Mouse (Mus musculus): Measurements from ENCODE around the gene Vgll4. TPM values are rescaled to one million over a fixed set of nuclear protein-coding genes. Genes with fewer than 3 reads are reported as not detected.

Gene Vgll4
- polyA plus RNA-seq, 1 experiment from 2014 or later = 101 TPM

GRCm38 (mm10) chr6:114961276-114962068 lies 8.3 kb downstream of the Vgll4 start:
- Histone ChIP-seq H3K9ac (ENCODE audit: low read length) (no peak overlapping the region), H3K4me2 (ENCODE audit: low read depth, severe bottlenecking) (no peak overlapping the region), H3K27me3 (ENCODE audit: control insufficient read depth, insufficient read depth, low read length) (no peaks in the 10 kb centered on the region), H3K27ac (replicated peaks; ENCODE audit: low read depth, low read length) (no peak overlapping the region), H3K9me3 (ENCODE audit: control insufficient read depth, low read length) (no peaks in the 10 kb centered on the region), H3K4me3 (ENCODE audit: low read depth, low read length) (no peak overlapping the region), H3K36me3 (ENCODE audit: control insufficient read depth, insufficient read depth, low read length) (no peaks in the 10 kb centered on the region), H3K4me1 (ENCODE audit: control insufficient read depth, insufficient read depth, low read length) (peaks cover 17% of the 10 kb centered on the region)
- no peak for DNase-seq (ENCODE audit: low spot score)
- 83% methylated on average over 10 of the region's 10 CpGs for WGBS
- ATAC-seq (ENCODE audit: insufficient number of reproducible peaks, low FRiP score, low TSS enrichment, low read depth) = no peak

DNA sequence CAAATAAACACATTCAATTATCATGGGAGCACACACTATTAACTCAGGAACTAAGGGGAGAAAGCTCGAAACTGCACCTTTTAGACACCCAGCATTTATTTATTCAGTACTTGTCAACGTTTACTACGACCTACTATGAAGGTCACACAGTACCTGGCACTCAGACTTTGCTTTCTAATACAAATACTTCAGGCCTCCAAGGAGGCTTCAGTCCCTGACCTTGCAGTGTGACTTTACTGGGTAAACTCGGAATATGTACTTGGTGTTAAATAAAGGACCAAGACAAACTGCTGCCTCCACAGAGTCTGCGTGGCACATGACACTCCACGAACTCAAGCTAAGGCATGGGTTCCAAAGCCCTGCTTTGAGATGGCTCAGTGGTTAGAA lies 10.8 kb downstream of the Vgll4 start:
- Histone ChIP-seq H3K9me3 (ENCODE audit: control insufficient read depth, low read length) (no peaks in the 10 kb centered on the region), H3K27ac (replicated peaks; ENCODE audit: low read depth, low read length) (no peak overlapping the region), H3K4me2 (ENCODE audit: low read depth, severe bottlenecking) (no peak overlapping the region), H3K4me1 (ENCODE audit: control insufficient read depth, insufficient read depth, low read length) (peaks cover 17% of the 10 kb centered on the region), H3K9ac (ENCODE audit: low read length) (no peak overlapping the region), H3K36me3 (ENCODE audit: control insufficient read depth, insufficient read depth, low read length) (no peaks in the 10 kb centered on the region), H3K27me3 (ENCODE audit: control insufficient read depth, insufficient read depth, low read length) (no peaks in the 10 kb centered on the region), H3K4me3 (ENCODE audit: low read depth, low read length) (no peak overlapping the region)
- no peak for DNase-seq (ENCODE audit: low spot score)
- ATAC-seq (ENCODE audit: insufficient number of reproducible peaks, low FRiP score, low TSS enrichment, low read depth) = no peak
- WGBS = 89% methylated on average over 6 of the region's 6 CpGs

DNA sequence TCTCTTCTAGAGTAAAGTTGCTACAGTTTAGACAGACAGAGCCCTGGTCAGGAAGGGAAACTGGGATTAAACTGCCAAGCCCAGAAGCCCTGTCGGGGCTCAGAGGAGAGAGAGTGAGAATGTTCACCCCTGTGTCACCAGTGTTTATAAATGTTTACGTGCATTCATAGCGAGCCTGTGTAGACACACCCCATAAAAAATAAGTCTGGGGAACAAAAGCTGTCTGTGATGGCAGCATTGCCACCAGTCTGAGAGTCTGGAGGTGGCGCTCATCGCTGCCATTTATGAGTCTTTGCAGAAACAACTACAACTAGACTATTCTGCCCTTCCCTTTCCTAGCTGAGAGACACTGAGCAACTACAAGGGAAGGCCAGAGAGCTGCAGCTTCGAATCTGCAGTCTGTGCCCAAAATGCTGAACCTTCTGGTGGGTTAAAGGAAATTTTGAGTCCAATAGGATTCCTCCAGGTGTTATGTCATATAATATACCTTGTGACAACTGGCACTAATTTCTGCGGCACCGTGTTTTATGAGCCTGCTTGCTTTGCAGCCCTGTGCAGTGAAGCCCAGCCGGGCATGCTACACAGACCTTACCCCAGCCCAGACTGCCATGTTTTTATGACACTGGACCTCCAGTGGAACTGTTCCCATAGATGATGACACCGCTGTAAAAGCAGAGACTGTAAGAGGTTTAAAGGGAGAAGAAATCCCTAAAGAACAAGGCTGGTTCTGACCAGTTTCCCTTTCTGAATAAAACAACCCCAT lies 11.4 kb downstream of the Vgll4 start:
- H3K4me1 ChIP-seq (ENCODE audit: control insufficient read depth, insufficient read depth, low read length) = peaks cover 17% of the 10 kb centered on the region
- no peak overlapping the region for H3K4me3 ChIP-seq (ENCODE audit: low read depth, low read length)
- H3K4me2 ChIP-seq (ENCODE audit: low read depth, severe bottlenecking) = peak overlapping the region; percentile 17; the same call in 1 of the 2 replicates
- ATAC-seq (ENCODE audit: insufficient number of reproducible peaks, low FRiP score, low TSS enrichment, low read depth) (no peak), DNase-seq (ENCODE audit: low spot score) (no peak)
- H3K9me3 ChIP-seq (ENCODE audit: control insufficient read depth, low read length) = no peaks in the 10 kb centered on the region
- H3K27me3 ChIP-seq (ENCODE audit: control insufficient read depth, insufficient read depth, low read length) = no peaks in the 10 kb centered on the region
- no peaks in the 10 kb centered on the region for H3K36me3 ChIP-seq (ENCODE audit: control insufficient read depth, insufficient read depth, low read length)
- 50% methylated on average over 10 of the region's 10 CpGs for WGBS
- H3K9ac ChIP-seq (ENCODE audit: low read length) = no peak overlapping the region
- no peak overlapping the region for H3K27ac ChIP-seq (replicated peaks; ENCODE audit: low read depth, low read length)

- ATAC-seq (ENCODE audit: insufficient number of reproducible peaks, low FRiP score, low TSS enrichment, low read depth) = no peak
- no peaks in the 10 kb centered on the region for H3K9me3 ChIP-seq (ENCODE audit: control insufficient read depth, low read length)
- H3K4me3 ChIP-seq (ENCODE audit: low read depth, low read length) = no peak overlapping the region
- no peaks in the 10 kb centered on the region for H3K36me3 ChIP-seq (ENCODE audit: control insufficient read depth, insufficient read depth, low read length)
- H3K27me3 ChIP-seq (ENCODE audit: control insufficient read depth, insufficient read depth, low read length) = no peaks in the 10 kb centered on the region
- H3K4me1 ChIP-seq (ENCODE audit: control insufficient read depth, insufficient read depth, low read length) = peaks cover 17% of the 10 kb centered on the region
- WGBS = 81% methylated on average over 12 of the region's 12 CpGs
- no peak overlapping the region for H3K9ac ChIP-seq (ENCODE audit: low read length)
- DNase-seq (ENCODE audit: low spot score) = no peak
- no peak overlapping the region for H3K4me2 ChIP-seq (ENCODE audit: low read depth, severe bottlenecking)
- no peak overlapping the region for H3K27ac ChIP-seq (replicated peaks; ENCODE audit: low read depth, low read length)
These were observed 12.0 kb downstream of the Vgll4 start for GRCm38 (mm10) chr6:114957756-114958155.

DNA sequence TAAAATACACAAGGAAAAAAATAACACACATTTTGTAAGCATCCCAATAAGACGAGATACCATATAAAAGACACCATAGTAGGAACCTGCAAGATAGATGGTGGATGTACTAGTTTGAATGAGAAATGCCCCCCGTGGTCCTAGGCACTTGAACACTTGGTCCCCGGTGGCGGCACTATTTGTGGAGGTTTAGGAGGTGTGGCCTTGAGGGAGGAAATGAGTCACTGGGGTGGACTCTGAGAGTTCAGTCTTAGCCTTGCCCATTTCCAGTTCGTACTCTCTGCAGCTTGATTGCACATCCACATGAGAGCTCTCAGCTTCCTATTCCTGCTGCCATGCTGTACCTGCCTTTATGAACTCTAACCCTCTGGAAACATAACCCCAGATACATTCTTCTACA lies 15.3 kb downstream of the Vgll4 start:
- H3K27me3 ChIP-seq (ENCODE audit: control insufficient read depth, insufficient read depth, low read length) = no peaks in the 10 kb centered on the region
- no peak overlapping the region for H3K9ac ChIP-seq (ENCODE audit: low read length)
- no peak overlapping the region for H3K4me2 ChIP-seq (ENCODE audit: low read depth, severe bottlenecking)
- WGBS = 82% methylated on average over 5 of the region's 5 CpGs
- DNase-seq (ENCODE audit: low spot score) (no peak), ATAC-seq (ENCODE audit: insufficient number of reproducible peaks, low FRiP score, low TSS enrichment, low read depth) (no peak)
- H3K27ac ChIP-seq (replicated peaks; ENCODE audit: low read depth, low read length) = no peak overlapping the region
- no peak overlapping the region for H3K4me3 ChIP-seq (ENCODE audit: low read depth, low read length)
- no peaks in the 10 kb centered on the region for H3K9me3 ChIP-seq (ENCODE audit: control insufficient read depth, low read length)
- no peaks in the 10 kb centered on the region for H3K36me3 ChIP-seq (ENCODE audit: control insufficient read depth, insufficient read depth, low read length)
- H3K4me1 ChIP-seq (ENCODE audit: control insufficient read depth, insufficient read depth, low read length) = peaks cover 13% of the 10 kb centered on the region

- DNase-seq (ENCODE audit: low spot score) (no peak), ATAC-seq (ENCODE audit: insufficient number of reproducible peaks, low FRiP score, low TSS enrichment, low read depth) (no peak)
- Histone ChIP-seq H3K4me1 (ENCODE audit: control insufficient read depth, insufficient read depth, low read length) (peaks cover 8% of the 10 kb centered on the region), H3K36me3 (ENCODE audit: control insufficient read depth, insufficient read depth, low read length) (no peaks in the 10 kb centered on the region), H3K9ac (ENCODE audit: low read length) (no peak overlapping the region), H3K4me3 (ENCODE audit: low read depth, low read length) (no peak overlapping the region), H3K9me3 (ENCODE audit: control insufficient read depth, low read length) (no peaks in the 10 kb centered on the region), H3K27me3 (ENCODE audit: control insufficient read depth, insufficient read depth, low read length) (no peaks in the 10 kb centered on the region), H3K27ac (replicated peaks; ENCODE audit: low read depth, low read length) (no peak overlapping the region), H3K4me2 (ENCODE audit: low read depth, severe bottlenecking) (no peak overlapping the region)
- WGBS = 92% methylated on average over 5 of the region's 5 CpGs
These were observed 16.2 kb downstream of the Vgll4 start for GRCm38 (mm10) chr6:114953601-114954000.

- Histone ChIP-seq H3K27me3 (ENCODE audit: control insufficient read depth, insufficient read depth, low read length) (no peaks in the 10 kb centered on the region), H3K4me3 (ENCODE audit: low read depth, low read length) (no peak overlapping the region)
- no peak for ATAC-seq (ENCODE audit: insufficient number of reproducible peaks, low FRiP score, low TSS enrichment, low read depth)
These were observed 17.4 kb downstream of the Vgll4 start for GRCm38 (mm10) chr6:114952356-114952755.

DNA sequence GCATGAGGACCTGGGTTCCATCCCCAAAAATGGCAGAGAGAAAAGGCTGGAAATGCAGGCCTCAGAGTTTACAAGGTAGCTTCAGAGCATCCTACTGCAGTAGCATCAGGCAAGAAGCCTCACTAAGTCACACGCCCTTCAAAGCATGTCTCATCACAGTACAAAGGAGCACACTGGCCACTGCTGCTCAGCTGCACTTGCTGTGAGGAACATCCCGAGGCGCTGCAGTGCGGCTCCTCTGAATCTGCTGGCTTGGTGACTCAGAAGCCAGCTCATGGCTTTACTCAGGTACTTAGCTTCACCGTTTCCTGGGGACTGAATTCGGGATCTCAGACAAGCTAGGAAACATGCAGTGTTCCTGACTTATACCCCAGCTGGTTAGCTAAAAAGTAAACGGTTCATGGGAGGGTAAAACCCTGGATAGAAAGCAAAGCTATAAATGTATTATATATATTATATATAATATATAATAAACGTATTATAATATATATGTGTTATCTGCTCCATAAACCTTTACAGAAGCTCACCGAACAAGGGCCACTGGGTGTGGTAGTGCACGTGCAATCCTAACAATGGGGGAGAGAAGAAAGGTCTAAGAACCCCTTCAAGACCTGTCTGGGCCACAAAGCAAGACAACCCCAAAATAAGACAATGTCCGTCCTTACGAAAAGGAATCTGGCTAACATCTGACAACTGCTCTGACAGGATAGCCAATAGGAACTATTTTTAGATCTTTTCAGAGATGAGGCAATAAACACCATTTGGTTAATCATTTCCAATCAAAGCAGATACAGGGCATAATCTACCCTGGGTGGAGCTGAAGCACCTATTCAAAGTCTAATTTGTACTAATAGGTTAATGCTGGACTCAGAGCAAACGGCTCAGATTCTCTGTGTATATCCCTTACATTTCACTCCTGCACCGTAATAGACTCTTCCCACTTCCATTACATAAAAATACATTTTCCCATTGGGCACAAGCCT lies 25.0 kb downstream of the Vgll4 start:
- H3K36me3 ChIP-seq (ENCODE audit: control insufficient read depth, insufficient read depth, low read length) = no peaks in the 10 kb centered on the region
- WGBS = 89% methylated on average over 14 of the region's 14 CpGs
- H3K27me3 ChIP-seq (ENCODE audit: control insufficient read depth, insufficient read depth, low read length) = no peaks in the 10 kb centered on the region
- no peaks in the 10 kb centered on the region for H3K9me3 ChIP-seq (ENCODE audit: control insufficient read depth, low read length)
- H3K27ac ChIP-seq (replicated peaks; ENCODE audit: low read depth, low read length) = no peak overlapping the region
- H3K9ac ChIP-seq (ENCODE audit: low read length) = no peak overlapping the region
- no peaks in the 10 kb centered on the region for H3K4me1 ChIP-seq (ENCODE audit: control insufficient read depth, insufficient read depth, low read length)
- H3K4me3 ChIP-seq (ENCODE audit: low read depth, low read length) = no peak overlapping the region
- DNase-seq (ENCODE audit: low spot score) (no peak), ATAC-seq (ENCODE audit: insufficient number of reproducible peaks, low FRiP score, low TSS enrichment, low read depth) (no peak)
- no peak overlapping the region for H3K4me2 ChIP-seq (ENCODE audit: low read depth, severe bottlenecking)

More at GRCm38 (mm10) chr6:114952356-114952755, 17.4 kb downstream of the Vgll4 start:
- Histone ChIP-seq H3K9me3 (ENCODE audit: control insufficient read depth, low read length) (no peaks in the 10 kb centered on the region), H3K4me1 (ENCODE audit: control insufficient read depth, insufficient read depth, low read length) (no peaks in the 10 kb centered on the region), H3K9ac (ENCODE audit: low read length) (no peak overlapping the region), H3K36me3 (ENCODE audit: control insufficient read depth, insufficient read depth, low read length) (no peaks in the 10 kb centered on the region), H3K27ac (replicated peaks; ENCODE audit: low read depth, low read length) (no peak overlapping the region), H3K4me2 (ENCODE audit: low read depth, severe bottlenecking) (no peak overlapping the region)
- WGBS = 73% methylated on average over 5 of the region's 5 CpGs
- no peak for DNase-seq (ENCODE audit: low spot score)
